Mouse (Mus musculus) activated CD4-positive, CD25-positive, alpha-beta regulatory T cell, adult 9 weeks (primary cell): ENCODE results near the gene Olfr434. TPM values are rescaled to one million over a fixed set of nuclear protein-coding genes. Genes with fewer than 3 reads are reported as not detected.

Source experiments
- polyA plus RNA-seq: library from polyadenylated mRNA; unstranded; fragments of 100-300 nt; shearing (Covaris generic); gene quantifications from one replicate; pipeline ENCODE4 v1.2.1, GENCODE M21; 2017

Olfr434 gene
- not detected for polyA plus RNA-seq

GRCm38 (mm10) chr6:43212873-43213272 lies at the start of gene Olfr434:
Olfr434 (plus strand) TSS chr6:43213021.

DNA sequence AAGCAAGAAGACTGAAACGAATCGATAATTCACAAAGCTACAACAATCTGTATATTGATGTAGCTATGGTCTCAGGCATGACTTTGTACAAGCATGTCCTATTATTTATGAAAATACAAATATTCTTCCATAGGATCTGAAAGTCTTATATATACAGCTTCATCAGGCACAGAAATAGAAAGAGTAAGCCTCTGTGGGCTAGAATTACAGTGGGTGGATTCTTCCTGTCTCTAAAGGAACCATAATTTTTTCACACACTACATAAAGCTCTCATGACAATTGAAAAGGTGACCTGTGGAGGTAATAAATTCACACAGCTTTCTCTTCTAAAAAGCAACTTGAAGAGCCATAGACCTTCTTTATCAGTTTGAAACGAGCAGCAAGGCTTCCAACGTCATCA lies 41.0 kb upstream of the Olfr434 start, which contains the start of gene Olfr13:
Olfr13 (plus strand) TSS at position 301 of the 400 bp plus-strand sequence.

GRCm38 (mm10) chr6:43196781-43197180 lies 16.0 kb upstream of the Olfr434 start, which contains the start of gene Olfr435:
Olfr435 (plus strand) TSS chr6:43197146.

DNA sequence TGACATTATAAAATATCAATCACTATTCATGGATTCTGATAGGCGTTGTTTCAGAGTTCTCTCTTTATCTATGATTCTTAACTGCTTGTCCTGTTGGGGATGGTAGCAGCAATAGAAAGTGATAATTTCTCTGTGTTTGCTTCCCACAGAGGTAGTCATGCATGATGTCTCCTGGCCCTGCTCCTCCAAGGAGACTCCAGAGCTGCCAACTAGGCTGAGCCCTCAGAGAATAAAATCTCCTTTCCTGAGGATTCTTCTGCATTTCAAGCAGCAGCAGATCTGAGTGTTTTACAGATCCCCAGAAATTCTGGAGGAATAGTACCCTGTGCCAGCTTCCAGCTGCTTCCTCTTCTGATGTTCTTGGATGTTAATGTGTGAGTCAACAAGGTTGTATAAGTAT lies 18.4 kb downstream of the Olfr434 start, which contains the start of gene Olfr47:
Olfr47 (plus strand) TSS at position 275 of the 400 bp plus-strand sequence.

GRCm38 (mm10) chr6:43265363-43266041 lies 52.7 kb downstream of the Olfr434 start, which contains the start of gene Arhgef5:
Arhgef5 (plus strand) TSS chr6:43265582.

Other genes starting within 250 kb of the Olfr434 start
- gene Olfr441, start 106.7 kb upstream of the Olfr434 start, polyA plus RNA-seq, result not detected
- gene Olfr237-ps1, start 66.5 kb upstream of the Olfr434 start, polyA plus RNA-seq, result not detected
- not detected for gene Olfr437, start 49.7 kb upstream of the Olfr434 start, polyA plus RNA-seq
- not detected for gene Olfr13, start 40.9 kb upstream of the Olfr434 start, polyA plus RNA-seq
- gene Olfr435, start 15.9 kb upstream of the Olfr434 start, polyA plus RNA-seq, result not detected
- not detected for gene Olfr47, start 18.5 kb downstream of the Olfr434 start, polyA plus RNA-seq
- 6.4 TPM for gene Arhgef5, start 52.6 kb downstream of the Olfr434 start, polyA plus RNA-seq
- not detected for gene Nobox, start 96.5 kb downstream of the Olfr434 start, polyA plus RNA-seq